Mouse (Mus musculus) E14TG2a.4 (cell line): ENCODE data around the gene Pon1.

Source experiments
- CTCF ChIP-seq: conservative IDR thresholded peaks from 2 replicates; pipeline ENCODE4 v1.5.1; 2014; ENCODE audit warnings: low read length
- POU5F1 ChIP-seq: IDR thresholded peaks from 2 replicates; pipeline ENCODE4 v1.6.1; 2014; ENCODE audit warnings: low read length, borderline replicate concordance

GRCm38 (mm10) chr6:5152185-5152584, 41.6 kb downstream of the Pon1 start:
- TF ChIP-seq CTCF (no peak), POU5F1 (no peak)
